Mouse (Mus musculus): ENCODE measurements at regions not wholly inside any gene's neighbourhood (a gene's known extent, or its start where the extent isn't known, plus 50 kb on each side); places are given as distances from the start of the nearest gene placed in this dataset.

- TF ChIP-seq CTCF (IDR thresholded peaks at IDR 0.05; ENCODE audit: low read depth) (no peak), EP300 (optimal IDR thresholded peaks at IDR 0.05) (no peak)
These were observed 152.7 kb upstream of the Pld5 start for GRCm38 (mm10) chr1:176427835-176428234.
